Mouse (Mus musculus): ENCODE results near the gene Ptprg. TPM values are rescaled to one million over a fixed set of nuclear protein-coding genes. Genes with fewer than 3 reads are reported as not detected.

The Ptprg gene
- polyA plus RNA-seq, 1 experiment from 2014 or later, result 15.8 TPM

DNA sequence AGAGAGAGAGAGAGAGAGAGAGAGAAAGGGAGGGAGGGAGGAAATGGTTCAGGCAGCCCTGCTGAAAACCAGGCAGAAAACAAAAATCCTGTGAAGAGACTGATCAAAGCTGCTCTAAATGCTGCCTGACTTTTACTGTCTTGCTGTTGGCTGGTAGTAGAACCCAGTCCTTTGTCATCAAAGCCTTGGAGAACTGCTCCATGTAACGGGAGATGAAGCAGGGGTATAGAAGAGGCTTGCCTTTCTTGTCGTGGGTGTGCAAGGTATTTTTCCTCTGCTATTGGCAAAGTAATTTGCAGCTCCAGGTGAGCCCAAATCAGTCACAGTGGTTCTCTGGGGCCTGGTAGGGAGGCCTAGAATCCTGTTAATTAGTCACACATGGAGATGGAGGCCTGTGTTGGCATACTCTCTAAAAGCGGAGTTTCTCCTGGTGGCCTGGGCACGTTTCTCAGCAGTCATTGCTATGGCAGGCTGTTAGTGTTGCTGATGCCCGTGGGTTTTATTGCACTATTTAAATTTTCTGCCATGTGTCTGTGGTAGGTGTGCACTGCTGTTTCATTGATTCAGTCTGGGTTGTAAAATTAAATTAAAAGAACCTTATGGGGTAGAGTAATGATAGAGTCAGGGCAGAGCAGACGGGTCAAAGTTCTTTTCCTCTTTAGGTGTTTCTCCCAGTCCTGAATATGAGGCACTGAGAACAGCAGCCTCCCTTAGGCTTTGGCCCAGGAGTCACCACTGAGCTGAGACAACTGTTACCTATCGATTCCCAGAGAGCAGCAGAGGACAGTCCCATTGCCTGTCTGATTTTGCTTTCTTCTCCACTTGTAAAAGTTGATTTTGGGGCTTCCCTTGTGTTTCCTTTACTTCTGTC is 269.7 kb downstream of the Ptprg start:
- Histone ChIP-seq H3K27me3 (ENCODE audit: control insufficient read depth, insufficient read depth, low read length) (no peaks in the 10 kb centered on the region), H3K9ac (ENCODE audit: low read length) (no peak overlapping the region), H3K4me3 (ENCODE audit: control insufficient read depth in 1 of 2, insufficient read depth in 1 of 2, low read depth in 1 of 2, low read length in 2 of 2) (no peak overlapping the region), H3K27ac (replicated peaks in 1 of 2; ENCODE audit: control insufficient read depth in 1 of 2, insufficient read depth in 1 of 2, low read depth in 2 of 2, low read length in 2 of 2) (no peak overlapping the region), H3K36me3 (ENCODE audit: control insufficient read depth, insufficient read depth, low read length) (no peaks in the 10 kb centered on the region), H3K4me1 (ENCODE audit: control insufficient read depth in 2 of 2, insufficient read depth in 2 of 2, low read length in 2 of 2) (no peaks in the 10 kb centered on the region), H3K4me2 (ENCODE audit: low read length) (no peak overlapping the region), H3K9me3 (ENCODE audit: control insufficient read depth, low read length) (no peaks in the 10 kb centered on the region)
- WGBS, result 74% methylated on average over 7 of the region's 7 CpGs
- ATAC-seq (ENCODE audit: insufficient number of reproducible peaks, insufficient read depth, low FRiP score, low read depth), result no peak

DNA sequence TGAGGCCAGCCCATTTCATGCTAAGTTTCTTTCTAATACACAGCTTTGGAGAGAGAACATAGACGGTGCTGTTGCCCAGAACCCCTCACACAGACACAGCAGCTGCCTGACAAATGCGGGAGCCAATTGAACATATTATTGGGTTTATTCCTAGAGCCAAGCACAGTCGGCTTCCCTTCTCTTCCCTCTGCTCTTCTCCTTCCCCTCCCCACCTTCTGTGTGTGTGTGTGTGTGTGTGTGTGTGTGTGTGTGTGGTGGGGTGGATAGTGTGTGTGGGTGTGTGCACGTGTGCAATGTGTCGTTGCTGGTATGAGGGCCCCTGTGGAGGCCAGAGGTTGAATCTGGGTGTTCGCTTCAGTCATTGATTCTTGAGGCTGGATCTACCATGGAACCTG is 270.4 kb downstream of the Ptprg start:
- 83% methylated on average over 6 of the region's 6 CpGs for WGBS

DNA sequence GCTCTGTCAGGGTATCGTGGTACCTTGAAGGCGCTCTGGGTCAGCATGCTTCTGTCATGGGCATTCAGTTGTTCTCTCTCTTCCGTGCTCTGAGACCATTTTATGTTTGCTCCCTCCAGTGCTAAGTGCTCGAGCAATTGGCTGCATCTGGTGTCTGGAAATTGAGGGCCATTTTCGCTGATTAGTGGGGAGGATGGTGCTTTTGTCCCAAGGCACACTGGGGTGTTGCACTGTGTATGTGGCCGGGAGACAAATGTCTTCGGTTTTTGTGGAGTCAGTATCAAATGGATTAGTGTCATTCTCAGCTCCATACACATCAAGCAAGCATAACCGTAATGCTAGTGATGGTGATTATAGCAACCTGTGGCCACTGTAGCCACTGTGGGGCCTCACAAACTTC is 271.6 kb downstream of the Ptprg start:
- no peak for ATAC-seq (ENCODE audit: insufficient number of reproducible peaks, insufficient read depth, low FRiP score, low read depth)
- no peak overlapping the region for H3K4me2 ChIP-seq (ENCODE audit: low read length)
- H3K9me3 ChIP-seq (ENCODE audit: control insufficient read depth, low read length), result no peaks in the 10 kb centered on the region
- no peaks in the 10 kb centered on the region for H3K4me1 ChIP-seq (ENCODE audit: control insufficient read depth in 2 of 2, insufficient read depth in 2 of 2, low read length in 2 of 2)
- H3K4me3 ChIP-seq (ENCODE audit: control insufficient read depth in 1 of 2, insufficient read depth in 1 of 2, low read depth in 1 of 2, low read length in 2 of 2), result no peak overlapping the region
- H3K27me3 ChIP-seq (ENCODE audit: control insufficient read depth, insufficient read depth, low read length), result no peaks in the 10 kb centered on the region
- no peaks in the 10 kb centered on the region for H3K36me3 ChIP-seq (ENCODE audit: control insufficient read depth, insufficient read depth, low read length)
- 86% methylated on average over 8 of the region's 8 CpGs for WGBS
- H3K27ac ChIP-seq (replicated peaks in 1 of 2; ENCODE audit: control insufficient read depth in 1 of 2, insufficient read depth in 1 of 2, low read depth in 2 of 2, low read length in 2 of 2), result no peak overlapping the region
- H3K9ac ChIP-seq (ENCODE audit: low read length), result no peak overlapping the region

More for the DNA sequence above, 270.4 kb downstream of the Ptprg start:
- no peaks in the 10 kb centered on the region for H3K4me1 ChIP-seq (ENCODE audit: control insufficient read depth in 2 of 2, insufficient read depth in 2 of 2, low read length in 2 of 2)
- no peak overlapping the region for H3K4me2 ChIP-seq (ENCODE audit: low read length)
- no peak overlapping the region for H3K4me3 ChIP-seq (ENCODE audit: control insufficient read depth in 1 of 2, insufficient read depth in 1 of 2, low read depth in 1 of 2, low read length in 2 of 2)
- no peak overlapping the region for H3K27ac ChIP-seq (replicated peaks in 1 of 2; ENCODE audit: control insufficient read depth in 1 of 2, insufficient read depth in 1 of 2, low read depth in 2 of 2, low read length in 2 of 2)
- no peaks in the 10 kb centered on the region for H3K9me3 ChIP-seq (ENCODE audit: control insufficient read depth, low read length)
- H3K27me3 ChIP-seq (ENCODE audit: control insufficient read depth, insufficient read depth, low read length), result no peaks in the 10 kb centered on the region
- H3K9ac ChIP-seq (ENCODE audit: low read length), result no peak overlapping the region
- H3K36me3 ChIP-seq (ENCODE audit: control insufficient read depth, insufficient read depth, low read length), result no peaks in the 10 kb centered on the region
- no peak for ATAC-seq (ENCODE audit: insufficient number of reproducible peaks, insufficient read depth, low FRiP score, low read depth)

DNA sequence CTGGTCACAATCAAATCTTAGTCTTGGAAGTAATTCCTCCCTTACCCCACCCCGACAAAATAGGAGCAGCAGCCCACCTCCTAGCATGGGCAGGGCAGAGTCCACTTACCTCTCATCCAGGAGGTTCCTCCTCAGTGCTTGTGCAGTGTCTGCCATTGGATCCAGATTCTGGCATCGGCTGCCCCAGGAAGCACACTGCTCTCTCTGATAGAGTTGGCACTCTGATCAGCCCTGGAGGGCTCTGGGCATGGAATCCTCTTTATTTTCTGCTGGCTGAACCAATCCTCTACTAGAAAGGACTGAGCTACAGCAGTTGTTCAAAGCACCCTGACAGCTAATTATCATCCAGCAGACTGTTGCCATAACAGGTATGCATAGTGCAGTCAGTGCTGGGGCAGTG is 272.2 kb downstream of the Ptprg start:
- H3K27me3 ChIP-seq (ENCODE audit: control insufficient read depth, insufficient read depth, low read length), result no peaks in the 10 kb centered on the region
- no peak for ATAC-seq (ENCODE audit: insufficient number of reproducible peaks, insufficient read depth, low FRiP score, low read depth)
- H3K27ac ChIP-seq (replicated peaks in 1 of 2; ENCODE audit: control insufficient read depth in 1 of 2, insufficient read depth in 1 of 2, low read depth in 2 of 2, low read length in 2 of 2), result no peak overlapping the region
- no peak overlapping the region for H3K4me3 ChIP-seq (ENCODE audit: control insufficient read depth in 1 of 2, insufficient read depth in 1 of 2, low read depth in 1 of 2, low read length in 2 of 2)
- H3K9ac ChIP-seq (ENCODE audit: low read length), result no peak overlapping the region
- H3K36me3 ChIP-seq (ENCODE audit: control insufficient read depth, insufficient read depth, low read length), result no peaks in the 10 kb centered on the region
- no peak overlapping the region for H3K4me2 ChIP-seq (ENCODE audit: low read length)
- WGBS, result 80% methylated on average over 2 of the region's 2 CpGs
- H3K9me3 ChIP-seq (ENCODE audit: control insufficient read depth, low read length), result no peaks in the 10 kb centered on the region
- H3K4me1 ChIP-seq (ENCODE audit: control insufficient read depth in 2 of 2, insufficient read depth in 2 of 2, low read length in 2 of 2), result no peaks in the 10 kb centered on the region

DNA sequence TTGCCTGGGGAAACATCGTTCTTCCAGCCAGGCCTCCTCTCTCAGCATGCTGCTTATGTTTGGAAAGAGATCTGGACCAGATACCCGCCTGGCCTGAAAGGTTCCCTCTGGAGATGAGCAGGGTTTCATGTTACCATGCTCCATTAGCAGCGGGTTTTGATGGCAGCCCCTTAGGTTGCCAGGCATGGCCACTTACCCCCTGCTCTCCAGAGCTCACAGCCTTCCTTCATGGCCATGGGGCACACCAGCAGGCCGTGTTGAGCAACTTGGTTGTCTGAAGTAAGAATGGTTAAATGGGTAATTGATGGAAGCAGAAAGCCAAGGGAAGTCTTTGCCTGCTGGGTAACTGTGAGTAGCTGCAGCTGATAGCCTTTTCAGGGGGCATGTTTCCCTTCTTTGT is 274.8 kb downstream of the Ptprg start:
- Histone ChIP-seq H3K4me1 (ENCODE audit: control insufficient read depth in 2 of 2, insufficient read depth in 2 of 2, low read length in 2 of 2) (no peaks in the 10 kb centered on the region), H3K36me3 (ENCODE audit: control insufficient read depth, insufficient read depth, low read length) (no peaks in the 10 kb centered on the region), H3K27ac (replicated peaks in 1 of 2; ENCODE audit: control insufficient read depth in 1 of 2, insufficient read depth in 1 of 2, low read depth in 2 of 2, low read length in 2 of 2) (no peak overlapping the region), H3K9me3 (ENCODE audit: control insufficient read depth, low read length) (no peaks in the 10 kb centered on the region), H3K4me2 (ENCODE audit: low read length) (no peak overlapping the region), H3K4me3 (ENCODE audit: control insufficient read depth in 1 of 2, insufficient read depth in 1 of 2, low read depth in 1 of 2, low read length in 2 of 2) (no peak overlapping the region), H3K9ac (ENCODE audit: low read length) (no peak overlapping the region), H3K27me3 (ENCODE audit: control insufficient read depth, insufficient read depth, low read length) (no peaks in the 10 kb centered on the region)
- WGBS, result 34% methylated on average over 4 of the region's 4 CpGs
- ATAC-seq (ENCODE audit: insufficient number of reproducible peaks, insufficient read depth, low FRiP score, low read depth), result no peak

DNA sequence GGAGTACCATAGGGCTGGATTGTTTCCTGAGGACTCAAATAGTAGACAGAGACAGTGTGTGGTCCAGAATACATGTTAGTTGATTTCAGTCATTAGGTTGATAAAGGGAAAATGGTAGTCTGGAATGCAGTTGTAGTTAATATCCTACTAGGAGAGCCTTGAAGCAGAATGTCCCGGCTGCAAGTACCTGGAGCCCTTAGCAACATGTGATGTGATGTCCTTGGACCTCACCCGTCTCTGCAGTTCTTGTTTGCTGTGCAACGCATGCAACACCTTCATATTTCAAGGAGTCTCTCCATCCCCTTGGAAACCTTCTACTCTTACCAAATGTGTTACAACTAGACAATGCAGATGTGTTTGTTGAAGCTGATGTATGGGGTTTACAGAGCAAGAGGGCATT is 280.3 kb downstream of the Ptprg start:
- no peak for ATAC-seq (ENCODE audit: insufficient number of reproducible peaks, insufficient read depth, low FRiP score, low read depth)
- no peak overlapping the region for H3K4me3 ChIP-seq (ENCODE audit: control insufficient read depth in 1 of 2, insufficient read depth in 1 of 2, low read depth in 1 of 2, low read length in 2 of 2)
- WGBS, result 96% methylated on average over 3 of the region's 3 CpGs

DNA sequence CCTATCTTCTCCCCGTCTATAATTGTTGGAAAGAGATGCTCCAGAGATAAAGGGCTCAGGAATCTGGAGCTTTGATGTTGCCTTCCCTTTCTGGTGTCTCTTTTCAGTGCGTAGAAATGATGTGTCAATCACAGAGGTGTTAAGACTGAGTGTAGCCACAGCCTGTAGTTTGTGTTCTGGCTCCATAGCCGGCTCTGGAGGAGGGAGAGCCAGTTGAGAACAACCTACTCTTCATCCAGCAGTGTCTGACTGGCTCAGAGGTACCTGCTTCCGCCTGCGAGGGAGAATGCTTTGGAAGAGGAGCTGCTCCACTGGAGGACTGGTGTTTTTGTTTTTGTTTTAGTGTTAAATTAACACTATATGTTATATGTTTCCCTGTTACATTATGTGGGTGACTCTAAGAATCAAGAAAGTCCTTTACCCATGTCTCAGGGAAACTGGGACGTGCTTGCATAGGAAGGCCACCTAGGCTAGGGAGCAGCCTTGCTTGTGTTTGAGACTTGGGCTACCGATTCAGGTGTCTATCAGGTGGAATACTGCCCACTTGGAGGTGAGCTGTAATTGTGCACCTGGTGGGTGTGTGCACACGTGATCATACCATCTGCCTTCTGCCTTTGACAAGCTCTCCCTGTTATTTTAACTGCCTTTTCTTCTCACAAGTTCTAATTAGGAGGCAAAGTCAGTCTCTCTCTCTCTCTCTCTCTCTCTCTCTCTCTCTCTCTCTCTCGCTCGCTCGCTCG is 282.5 kb downstream of the Ptprg start:
- H3K27ac ChIP-seq (replicated peaks in 1 of 2; ENCODE audit: control insufficient read depth in 1 of 2, insufficient read depth in 1 of 2, low read depth in 2 of 2, low read length in 2 of 2), result no peak overlapping the region
- H3K27me3 ChIP-seq (ENCODE audit: control insufficient read depth, insufficient read depth, low read length), result no peaks in the 10 kb centered on the region
- H3K9me3 ChIP-seq (ENCODE audit: control insufficient read depth, low read length), result no peaks in the 10 kb centered on the region
- H3K4me1 ChIP-seq (ENCODE audit: control insufficient read depth in 2 of 2, insufficient read depth in 2 of 2, low read length in 2 of 2), result no peaks in the 10 kb centered on the region
- H3K9ac ChIP-seq (ENCODE audit: low read length), result no peak overlapping the region
- H3K4me2 ChIP-seq (ENCODE audit: low read length), result no peak overlapping the region
- 76% methylated on average over 12 of the region's 12 CpGs for WGBS
- no peaks in the 10 kb centered on the region for H3K36me3 ChIP-seq (ENCODE audit: control insufficient read depth, insufficient read depth, low read length)
- no peak for ATAC-seq (ENCODE audit: insufficient number of reproducible peaks, insufficient read depth, low FRiP score, low read depth)
- H3K4me3 ChIP-seq (ENCODE audit: control insufficient read depth in 1 of 2, insufficient read depth in 1 of 2, low read depth in 1 of 2, low read length in 2 of 2), result no peak overlapping the region

More for the DNA sequence above, 280.3 kb downstream of the Ptprg start:
- Histone ChIP-seq H3K4me1 (ENCODE audit: control insufficient read depth in 2 of 2, insufficient read depth in 2 of 2, low read length in 2 of 2) (no peaks in the 10 kb centered on the region), H3K4me2 (ENCODE audit: low read length) (no peak overlapping the region), H3K27ac (replicated peaks in 1 of 2; ENCODE audit: control insufficient read depth in 1 of 2, insufficient read depth in 1 of 2, low read depth in 2 of 2, low read length in 2 of 2) (no peak overlapping the region), H3K36me3 (ENCODE audit: control insufficient read depth, insufficient read depth, low read length) (no peaks in the 10 kb centered on the region), H3K27me3 (ENCODE audit: control insufficient read depth, insufficient read depth, low read length) (no peaks in the 10 kb centered on the region), H3K9me3 (ENCODE audit: control insufficient read depth, low read length) (no peaks in the 10 kb centered on the region), H3K9ac (ENCODE audit: low read length) (no peak overlapping the region)
